Mouse (Mus musculus) hematopoietic multipotent progenitor cell, adult 10-12 weeks (in vitro differentiated cells): ENCODE data around the gene Lsp1. TPM values are rescaled to one million over a fixed set of nuclear protein-coding genes. Genes with fewer than 3 reads are reported as not detected.

Experiments used
- polyA plus RNA-seq: library from polyadenylated mRNA; stranded (reverse); fragments of >175 nt; gene quantifications from 2 replicates; pipeline ENCODE4 v1.2.3, GENCODE M21; 2012; ENCODE audit warnings: low replicate concordance

The Lsp1 gene
- polyA plus RNA-seq, result 568 and 613 TPM in 2 replicates

DNA sequence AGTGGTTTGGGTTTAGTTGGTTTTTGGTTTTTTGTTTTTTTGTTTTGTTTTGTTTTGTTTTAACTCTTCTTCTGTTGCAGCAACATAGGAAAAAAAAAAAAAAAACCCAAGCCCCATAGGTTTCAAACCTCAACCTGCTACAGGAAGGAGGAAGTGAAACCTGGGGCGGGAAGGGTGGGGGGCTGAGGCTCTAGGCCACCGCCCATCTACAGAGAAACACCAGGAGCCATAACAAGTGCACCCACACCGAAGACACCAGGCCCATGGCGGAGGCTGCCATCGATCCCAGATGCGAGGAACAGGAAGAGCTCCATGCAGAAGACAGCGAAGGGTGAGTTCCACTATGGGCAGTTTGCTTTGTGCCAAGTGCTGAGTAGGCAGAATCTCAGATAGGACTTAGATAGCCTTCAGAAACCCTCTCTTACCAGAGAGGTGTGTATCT is at the start of gene Lsp1:
Gene Lsp1 (plus strand): TSS at position 174 of the 442 bp plus-strand sequence.

DNA sequence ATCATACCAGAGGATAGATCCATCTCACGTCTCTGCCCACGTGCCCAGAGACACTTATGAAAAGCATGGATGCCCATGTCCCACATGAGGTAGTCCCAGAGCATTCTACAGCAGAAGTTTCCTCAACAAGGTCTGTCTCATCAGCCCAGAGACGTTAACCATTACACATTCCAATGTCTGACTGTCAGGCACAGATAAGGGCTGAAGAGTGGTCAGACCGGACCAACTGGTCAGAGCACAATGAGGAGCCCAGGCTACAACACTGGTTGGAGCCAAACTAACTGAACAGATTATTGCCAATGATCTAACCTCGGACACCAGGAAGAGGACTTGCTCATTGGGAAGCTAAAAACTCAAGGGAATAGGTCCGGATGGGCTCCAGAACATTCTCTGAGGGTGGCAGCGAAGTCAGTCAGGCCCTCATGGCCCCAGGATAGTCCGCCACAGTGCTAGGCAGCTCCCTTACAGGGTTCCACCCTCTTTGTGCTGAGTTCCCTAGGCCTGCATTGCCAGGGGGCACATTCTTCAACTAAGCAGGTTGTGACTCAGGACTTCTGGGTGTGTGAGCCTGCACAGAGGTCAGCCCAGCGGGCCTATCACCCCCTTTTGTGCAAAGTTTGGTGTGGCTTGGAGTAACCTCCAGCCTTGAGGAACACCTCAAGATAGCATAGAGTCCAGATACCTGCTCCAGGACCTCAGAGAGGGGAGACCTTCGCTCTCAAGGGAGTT is 26.3 kb upstream of the Lsp1 start, which contains the start of gene Syt8:
Gene Syt8 (plus strand): TSS at position 714 of the 729 bp plus-strand sequence.

DNA sequence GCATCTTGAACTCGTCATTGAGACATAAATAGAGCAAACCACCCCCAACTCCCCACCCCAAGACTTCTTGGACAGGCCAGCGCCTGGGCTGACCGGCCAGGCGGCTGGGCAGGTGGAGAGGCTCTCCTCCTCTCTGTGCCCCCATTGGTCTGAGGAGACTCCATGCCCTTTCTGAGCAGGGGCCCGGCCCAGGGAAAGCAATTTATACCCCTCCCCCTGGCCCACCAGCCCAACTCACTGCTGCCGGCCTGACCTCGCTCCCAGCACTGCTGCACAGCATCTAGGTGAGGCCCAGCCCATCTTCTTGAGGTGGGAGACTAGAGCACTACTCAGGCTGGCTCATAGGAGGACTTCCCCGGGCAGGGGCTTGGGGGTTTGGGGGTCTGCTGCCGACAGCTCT is 19.0 kb upstream of the Lsp1 start, which contains the start of gene Tnni2:
Gene Tnni2 (plus strand): TSS at position 224 of the 400 bp plus-strand sequence.

DNA sequence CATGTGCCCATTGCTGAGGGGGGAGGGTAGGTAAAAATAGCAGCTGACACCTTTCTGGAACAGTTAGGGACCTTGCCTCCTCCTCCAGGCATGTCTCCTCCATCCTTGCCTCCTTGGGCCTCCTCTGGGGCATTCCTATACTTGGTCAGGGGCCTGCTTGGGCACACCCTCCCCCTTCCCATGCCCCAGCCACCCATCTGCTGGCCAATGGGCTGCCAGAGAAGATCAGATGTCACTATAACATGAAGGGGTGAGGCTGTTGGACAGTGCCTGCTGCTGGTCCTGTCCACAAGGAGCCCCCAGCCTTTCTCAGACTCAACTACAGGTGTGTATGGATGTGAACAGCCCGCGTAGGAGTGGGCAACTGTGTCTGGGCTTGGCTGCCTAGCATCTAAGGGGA is 38.0 kb downstream of the Lsp1 start, which contains the start of gene Tnnt3:
Gene Tnnt3 (plus strand): TSS at position 262 of the 400 bp plus-strand sequence.

DNA sequence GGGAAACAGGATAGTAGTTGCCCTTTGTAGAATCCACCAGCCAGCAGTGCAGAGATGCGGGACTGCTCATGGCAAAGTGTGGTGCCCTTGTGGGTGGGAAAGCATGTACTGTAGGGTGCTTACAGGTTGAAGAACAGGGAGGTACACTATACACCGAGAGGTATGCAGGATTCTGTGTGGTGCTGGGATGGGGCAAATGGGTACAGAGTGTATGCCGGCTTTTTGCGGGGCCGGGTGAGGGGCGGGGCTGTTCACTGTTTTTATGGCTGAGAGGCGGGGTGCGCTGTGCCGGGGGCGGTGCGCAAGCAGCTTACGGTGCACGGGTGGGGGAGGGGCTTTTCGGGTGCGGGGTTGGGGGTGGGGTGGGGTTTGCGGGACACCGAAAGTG is 72.1 kb downstream of the Lsp1 start, which contains the start of gene Mrpl23:
Gene Mrpl23 (plus strand): TSS at position 16 of the 388 bp plus-strand sequence.

Other genes with a start within 250 kb of the Lsp1 start
- not detected in 2 replicates for gene Gm7579, start 248.9 kb upstream of the Lsp1 start, polyA plus RNA-seq
- not detected in 2 replicates for gene Krtap5-5, start 230.8 kb upstream of the Lsp1 start, polyA plus RNA-seq
- gene Gm40460, start 219.7 kb upstream of the Lsp1 start, polyA plus RNA-seq, result not detected in 2 replicates
- not detected in 2 replicates for gene Gm2431, start 202.5 kb upstream of the Lsp1 start, polyA plus RNA-seq
- not detected in 2 replicates for gene Gm4559, start 186.4 kb upstream of the Lsp1 start, polyA plus RNA-seq
- not detected in 2 replicates for gene Krtap5-1, start 163.7 kb upstream of the Lsp1 start, polyA plus RNA-seq
- gene Krtap5-4, start 157.3 kb upstream of the Lsp1 start, polyA plus RNA-seq, result not detected in 2 replicates
- 41.9 and 231 TPM in 2 replicates for gene Ifitm10, start 87.1 kb upstream of the Lsp1 start, polyA plus RNA-seq
- 54.8 and 139 TPM in 2 replicates for gene Gm49369, start 78.1 kb upstream of the Lsp1 start, polyA plus RNA-seq
- gene Ctsd, start 72.8 kb upstream of the Lsp1 start, polyA plus RNA-seq, result 105 and 131 TPM in 2 replicates
- gene Syt8, start 26.0 kb upstream of the Lsp1 start, polyA plus RNA-seq, result 0.15 and 1.6 TPM in 2 replicates
- gene Tnni2, start 19.0 kb upstream of the Lsp1 start, polyA plus RNA-seq, result 2.4 and 11.7 TPM in 2 replicates
- gene Tnnt3, start 38.0 kb downstream of the Lsp1 start, polyA plus RNA-seq, result 4.0 and 7.6 TPM in 2 replicates
- 12.9 and 28.3 TPM in 2 replicates for gene Mrpl23, start 71.9 kb downstream of the Lsp1 start, polyA plus RNA-seq
- gene Igf2, start 206.0 kb downstream of the Lsp1 start, polyA plus RNA-seq, result 0.22 and 0.29 TPM in 2 replicates
- gene Gm49394, start 209.1 kb downstream of the Lsp1 start, polyA plus RNA-seq, result 0.05 TPM in 1 of 2 replicates, not detected in the other